Mouse (Mus musculus): ENCODE measurements around the gene Ncf4. TPM values are rescaled to one million over a fixed set of nuclear protein-coding genes. Genes with fewer than 3 reads are reported as not detected.

Gene Ncf4
- polyA plus RNA-seq, 1 experiment from 2014 or later = 3.4 TPM

DNA sequence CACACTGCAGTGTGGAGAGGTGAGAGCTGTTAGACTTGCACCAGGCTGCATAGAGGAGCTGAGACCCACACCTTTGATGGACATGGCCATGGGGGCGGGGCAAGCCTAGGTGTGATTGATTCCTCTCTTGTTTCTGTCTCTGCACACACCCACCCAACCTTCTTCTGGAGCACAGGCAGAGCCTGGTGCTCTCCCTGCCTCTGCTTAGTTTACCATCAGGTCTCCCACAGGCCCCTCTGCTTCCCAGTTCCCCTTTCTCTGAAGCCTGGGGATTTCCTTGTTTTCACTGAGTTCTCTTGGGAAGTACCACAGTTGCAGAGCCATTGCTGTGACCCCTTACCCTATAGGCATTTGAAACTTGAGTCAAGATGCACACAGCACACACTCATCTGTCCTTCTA lies 54.0 kb downstream of the Ncf4 start:
- 91% methylated on average over 1 of the region's 1 CpGs for WGBS
- no peak overlapping the region for H3K9ac ChIP-seq
- H3K27ac ChIP-seq = no peak overlapping the region
- no peak overlapping the region for H3K4me3 ChIP-seq
- no peak overlapping the region for H3K4me2 ChIP-seq (replicated peaks)
- no peaks in the 10 kb centered on the region for H3K9me3 ChIP-seq
- H3K4me1 ChIP-seq = no peaks in the 10 kb centered on the region
- no peaks in the 10 kb centered on the region for H3K36me3 ChIP-seq
- no peak for ATAC-seq (ENCODE audit: low FRiP score, low read depth)
- no peaks in the 10 kb centered on the region for H3K27me3 ChIP-seq

GRCm38 (mm10) chr15:78299641-78300040 lies 55.0 kb downstream of the Ncf4 start:
- H3K27me3 ChIP-seq = no peaks in the 10 kb centered on the region
- H3K4me2 ChIP-seq (replicated peaks) = no peak overlapping the region
- no peaks in the 10 kb centered on the region for H3K4me1 ChIP-seq
- H3K36me3 ChIP-seq = no peaks in the 10 kb centered on the region
- no peaks in the 10 kb centered on the region for H3K9me3 ChIP-seq
- no peak overlapping the region for H3K27ac ChIP-seq
- H3K4me3 ChIP-seq = no peak overlapping the region
- no peak for ATAC-seq (ENCODE audit: low FRiP score, low read depth)
- WGBS = 80% methylated on average over 3 of the region's 3 CpGs
- H3K9ac ChIP-seq = no peak overlapping the region

GRCm38 (mm10) chr15:78300773-78301172 lies 56.2 kb downstream of the Ncf4 start:
- Histone ChIP-seq H3K4me1 (no peaks in the 10 kb centered on the region), H3K9me3 (no peaks in the 10 kb centered on the region), H3K4me2 (replicated peaks) (no peak overlapping the region), H3K27me3 (no peaks in the 10 kb centered on the region), H3K4me3 (no peak overlapping the region), H3K27ac (no peak overlapping the region), H3K9ac (no peak overlapping the region), H3K36me3 (no peaks in the 10 kb centered on the region)
- ATAC-seq (ENCODE audit: low FRiP score, low read depth) = no peak

- Histone ChIP-seq H3K9me3 (no peaks in the 10 kb centered on the region), H3K36me3 (no peaks in the 10 kb centered on the region), H3K27ac (no peak overlapping the region), H3K4me1 (no peaks in the 10 kb centered on the region), H3K9ac (no peak overlapping the region), H3K27me3 (no peaks in the 10 kb centered on the region), H3K4me3 (no peak overlapping the region), H3K4me2 (replicated peaks) (no peak overlapping the region)
- WGBS = 97% methylated on average over 4 of the region's 4 CpGs
- no peak for ATAC-seq (ENCODE audit: low FRiP score, low read depth)
Measured at GRCm38 (mm10) chr15:78302718-78303117, 58.1 kb downstream of the Ncf4 start.

GRCm38 (mm10) chr15:78303665-78304233 lies 59.1 kb downstream of the Ncf4 start:
- Histone ChIP-seq H3K4me1 (no peaks in the 10 kb centered on the region), H3K9me3 (no peaks in the 10 kb centered on the region), H3K9ac (no peak overlapping the region), H3K4me2 (replicated peaks) (no peak overlapping the region), H3K4me3 (no peak overlapping the region), H3K27me3 (no peaks in the 10 kb centered on the region), H3K27ac (no peak overlapping the region), H3K36me3 (no peaks in the 10 kb centered on the region)
- WGBS = 87% methylated on average over 6 of the region's 6 CpGs
- ATAC-seq (ENCODE audit: low FRiP score, low read depth) = no peak

- WGBS = 80% methylated on average over 10 of the region's 10 CpGs
- H3K9ac ChIP-seq = no peak within 1 kb of the TSS
- no peak for ATAC-seq (ENCODE audit: low FRiP score, low read depth)
- H3K4me2 ChIP-seq (replicated peaks) = no peak within 1 kb of the TSS
- no peak within 1 kb of the TSS for H3K4me3 ChIP-seq
- no peaks in the 10 kb centered on the region for H3K9me3 ChIP-seq
- H3K27ac ChIP-seq = no peak within 1 kb of the TSS
- H3K27me3 ChIP-seq = no peaks in the 10 kb centered on the region
- H3K36me3 ChIP-seq = no peaks in the 10 kb centered on the region
- H3K4me1 ChIP-seq = no peaks in the 10 kb centered on the region
Measured at GRCm38 (mm10) chr15:78305341-78305933, 60.8 kb downstream of the Ncf4 start, which contains the start of gene Csf2rb2. Gene Csf2rb2 (minus strand): TSS chr15:78305721.

GRCm38 (mm10) chr15:78309865-78310264 lies 65.3 kb downstream of the Ncf4 start:
- Histone ChIP-seq H3K27ac (no peak overlapping the region), H3K4me2 (replicated peaks) (no peak overlapping the region), H3K9me3 (no peaks in the 10 kb centered on the region), H3K9ac (no peak overlapping the region), H3K4me3 (no peak overlapping the region), H3K36me3 (no peaks in the 10 kb centered on the region), H3K27me3 (no peaks in the 10 kb centered on the region), H3K4me1 (no peaks in the 10 kb centered on the region)
- 13% methylated on average over 5 of the region's 5 CpGs for WGBS
- no peak for ATAC-seq (ENCODE audit: low FRiP score, low read depth)

GRCm38 (mm10) chr15:78310971-78311370 lies 66.4 kb downstream of the Ncf4 start:
- no peak overlapping the region for H3K9ac ChIP-seq
- no peaks in the 10 kb centered on the region for H3K9me3 ChIP-seq
- no peak for ATAC-seq (ENCODE audit: low FRiP score, low read depth)
- H3K4me1 ChIP-seq = no peaks in the 10 kb centered on the region
- no peak overlapping the region for H3K4me3 ChIP-seq
- H3K27ac ChIP-seq = no peak overlapping the region
- no peak overlapping the region for H3K4me2 ChIP-seq (replicated peaks)
- H3K36me3 ChIP-seq = no peaks in the 10 kb centered on the region
- no peaks in the 10 kb centered on the region for H3K27me3 ChIP-seq
- WGBS = 70% methylated on average over 4 of the region's 4 CpGs

Small RNA genes lying within 50 kb of the gene (microRNA-seq; reads per million reads assigned to microRNA genes)
- gene Mir7676-1 = not detected

Other genes with a start within 250 kb of the Ncf4 start
- gene Cacng2, start 124.8 kb upstream of the Ncf4 start, polyA plus RNA-seq (2015; fragmentation: Nextera tagmentation; extraction: Ambion mirVana) = 0.06 TPM in 1 of 2 replicates, not detected in the other
- 91.1 and 98.3 TPM in 2 replicates for gene Ift27, start 70.7 kb upstream of the Ncf4 start, polyA plus RNA-seq (2015; fragmentation: Nextera tagmentation; extraction: Ambion mirVana)
- 0.15 TPM in 1 of 2 replicates, not detected in the other for gene Pvalb, start 38.4 kb upstream of the Ncf4 start, polyA plus RNA-seq (2015; fragmentation: Nextera tagmentation; extraction: Ambion mirVana)
- 0.39 and 0.50 TPM in 2 replicates for gene Csf2rb2, start 60.9 kb downstream of the Ncf4 start, polyA plus RNA-seq (2015; fragmentation: Nextera tagmentation; extraction: Ambion mirVana)
- 1.2 and 1.6 TPM in 2 replicates for gene Csf2rb, start 81.0 kb downstream of the Ncf4 start, polyA plus RNA-seq (2015; fragmentation: Nextera tagmentation; extraction: Ambion mirVana)
- gene Tex33, start 151.1 kb downstream of the Ncf4 start, polyA plus RNA-seq (2015; fragmentation: Nextera tagmentation; extraction: Ambion mirVana) = not detected in 2 replicates
- gene Tst, start 161.1 kb downstream of the Ncf4 start, polyA plus RNA-seq (2015; fragmentation: Nextera tagmentation; extraction: Ambion mirVana) = 5.6 and 7.3 TPM in 2 replicates
- gene Mpst, start 161.6 kb downstream of the Ncf4 start, polyA plus RNA-seq (2015; fragmentation: Nextera tagmentation; extraction: Ambion mirVana) = 1.6 TPM in 2 replicates
- 45.0 and 48.3 TPM in 2 replicates for gene Kctd17, start 183.8 kb downstream of the Ncf4 start, polyA plus RNA-seq (2015; fragmentation: Nextera tagmentation; extraction: Ambion mirVana)
- 0.13 and 0.81 TPM in 2 replicates for gene Tmprss6, start 223.8 kb downstream of the Ncf4 start, polyA plus RNA-seq (2015; fragmentation: Nextera tagmentation; extraction: Ambion mirVana)